Mouse (Mus musculus) neural tube, embryonic 15.5 days (tissue): ENCODE data around the gene Med11. TPM values are rescaled to one million over a fixed set of nuclear protein-coding genes. Genes with fewer than 3 reads are reported as not detected.

Experiments used
- ATAC-seq: fragments of 200-750 bp; cut with Nextera tagmentation; 2 replicates; pipeline ENCODE4 v1.8.0; 2017; ENCODE audit warnings: mild to moderate bottlenecking, moderate TSS enrichment, moderate library complexity; ENCODE audit not compliant: low FRiP score
- H3K27ac ChIP-seq: fragments of 300-500 bp; sonication (generic); replicated peaks from 2 replicates; pipeline ENCODE4 v1.5.1; 2015; ENCODE audit warnings: mild to moderate bottlenecking, inconsistent platforms
- H3K27me3 ChIP-seq: fragments of 300-500 bp; sonication (generic); replicated peaks from 2 replicates; pipeline ENCODE4 v1.6.1; 2015; ENCODE audit warnings: inconsistent platforms
- H3K36me3 ChIP-seq: fragments of 300-500 bp; sonication (generic); 2 replicates; pipeline ENCODE4 v1.6.1; 2015; ENCODE audit warnings: inconsistent platforms
- H3K4me1 ChIP-seq: fragments of 300-500 bp; sonication (generic); 2 replicates; pipeline ENCODE4 v1.6.1; 2015; ENCODE audit warnings: inconsistent platforms
- H3K4me2 ChIP-seq: fragments of 300-500 bp; sonication (generic); 2 replicates; pipeline ENCODE4 v1.6.1; 2015; ENCODE audit warnings: inconsistent platforms, mild to moderate bottlenecking, moderate library complexity
- H3K4me3 ChIP-seq: fragments of 300-500 bp; sonication (generic); replicated peaks from 2 replicates; pipeline ENCODE4 v1.5.1; 2015; ENCODE audit warnings: mild to moderate bottlenecking, inconsistent platforms
- H3K9ac ChIP-seq: fragments of 300-500 bp; sonication (generic); replicated peaks from 2 replicates; pipeline ENCODE4 v1.6.1; 2015; ENCODE audit warnings: mild to moderate bottlenecking, inconsistent platforms
- H3K9me3 ChIP-seq: fragments of 300-500 bp; sonication (generic); replicated peaks from 2 replicates; pipeline ENCODE4 v1.6.1; 2016; ENCODE audit warnings: inconsistent platforms
- WGBS: fragments of 180-500 bp; shearing (Covaris S2); methylation state at CpG from one replicate; pipeline ENCODE4 v1.1.7; 2015; ENCODE audit warnings: mixed read lengths; 5-methylcytosine and 5-hydroxymethylcytosine counted together
- microRNA-seq: library from miRNA; unstranded; fragments of <30 nt; microRNA quantifications from one replicate; pipeline ENCODE4, GENCODE M21; 2017
- polyA plus RNA-seq: library from polyadenylated mRNA; unstranded; fragments of >200 nt; fragmentation: Nextera tagmentation; extraction: Ambion mirVana; gene quantifications from 2 replicates; pipeline ENCODE4 v1.2.1, GENCODE M21; 2015

Med11 gene
- polyA plus RNA-seq, 1 experiment from 2014 or later, result 44.4 TPM

DNA sequence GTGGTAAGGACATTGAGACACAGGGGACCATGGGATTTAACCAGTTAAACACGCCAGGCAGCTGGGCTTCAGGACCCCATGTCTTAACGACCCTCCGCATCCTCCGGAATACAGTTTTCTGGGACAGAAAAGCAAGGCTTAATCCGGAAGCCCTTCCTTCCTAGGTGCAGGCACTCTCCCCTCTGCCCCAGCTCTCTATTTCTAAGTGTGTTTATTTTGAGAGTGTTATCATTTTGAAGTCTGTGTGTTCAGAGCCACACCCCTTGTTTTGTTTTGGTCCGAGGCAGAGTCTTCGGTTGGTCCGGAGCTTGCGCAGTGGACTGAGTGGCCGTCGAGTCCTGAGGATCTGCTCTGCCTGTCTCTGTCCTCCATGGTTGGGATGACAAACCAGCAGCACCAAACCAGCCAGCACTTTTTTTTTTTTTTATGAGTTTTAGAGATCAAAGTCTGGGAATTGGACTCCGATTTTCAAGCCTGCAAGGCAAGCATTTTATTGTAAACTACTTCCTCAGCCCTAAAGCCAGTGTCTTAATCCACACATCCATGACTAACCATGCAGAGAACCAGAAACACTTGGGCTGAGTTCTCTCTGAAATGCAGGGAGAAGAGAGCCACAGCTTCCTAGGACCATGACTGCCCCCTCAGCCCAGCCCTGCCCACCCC is 23.3 kb downstream of the Med11 start:
- Histone ChIP-seq H3K27me3 (no peaks in the 10 kb centered on the region), H3K4me3 (no peak overlapping the region), H3K9me3 (no peaks in the 10 kb centered on the region), H3K4me2 (no peak overlapping the region), H3K27ac (no peak overlapping the region), H3K9ac (no peak overlapping the region), H3K36me3 (no peaks in the 10 kb centered on the region), H3K4me1 (no peaks in the 10 kb centered on the region)
- WGBS, result 83% methylated on average over 12 of the region's 12 CpGs
- no peak for ATAC-seq

DNA sequence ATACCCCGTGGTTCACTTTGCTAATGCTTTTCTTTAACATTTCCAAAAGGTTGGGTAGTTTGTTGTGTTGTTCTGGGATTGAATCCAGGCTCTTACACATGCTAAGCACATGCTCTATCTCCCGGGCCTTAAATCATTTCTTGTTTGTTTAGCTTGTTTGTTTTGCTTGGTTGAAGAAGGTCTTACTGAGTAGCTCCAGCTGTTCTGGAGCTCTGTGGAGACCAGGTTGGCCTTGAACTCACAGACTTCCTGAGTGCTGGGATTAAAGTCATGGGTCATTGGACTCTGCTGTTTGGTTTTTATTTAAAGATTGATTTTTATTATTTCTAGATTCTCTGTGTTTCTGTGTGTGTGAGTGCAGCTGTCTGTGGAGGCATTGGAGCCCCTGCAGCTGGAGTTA is 33.8 kb downstream of the Med11 start:
- Histone ChIP-seq H3K27me3 (no peaks in the 10 kb centered on the region), H3K36me3 (no peaks in the 10 kb centered on the region), H3K9ac (no peak overlapping the region), H3K9me3 (no peaks in the 10 kb centered on the region), H3K4me1 (no peaks in the 10 kb centered on the region), H3K4me2 (no peak overlapping the region), H3K4me3 (no peak overlapping the region), H3K27ac (no peak overlapping the region)
- WGBS, result 77% methylated on average over 2 of the region's 2 CpGs
- no peak for ATAC-seq

DNA sequence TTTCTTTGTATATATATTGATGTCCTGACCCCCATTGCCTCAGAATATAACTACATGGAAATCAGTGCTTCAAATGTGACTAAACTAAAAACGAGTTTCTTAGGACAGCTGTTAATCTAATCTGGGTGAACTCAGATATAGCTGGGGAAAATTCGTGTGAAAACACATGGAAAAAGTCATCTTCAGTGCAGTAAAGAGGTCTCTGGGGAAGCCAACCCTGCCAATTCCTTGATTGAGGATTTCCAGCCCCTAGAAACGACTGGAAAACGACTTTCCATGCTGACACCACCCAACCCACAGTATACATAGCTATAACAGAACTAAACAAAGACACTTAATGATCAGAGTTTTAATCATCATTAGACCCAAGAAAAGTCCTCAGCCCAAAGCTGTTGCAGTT is 36.1 kb downstream of the Med11 start:
- Histone ChIP-seq H3K36me3 (no peaks in the 10 kb centered on the region), H3K4me2 (no peak overlapping the region), H3K4me1 (no peaks in the 10 kb centered on the region)

DNA sequence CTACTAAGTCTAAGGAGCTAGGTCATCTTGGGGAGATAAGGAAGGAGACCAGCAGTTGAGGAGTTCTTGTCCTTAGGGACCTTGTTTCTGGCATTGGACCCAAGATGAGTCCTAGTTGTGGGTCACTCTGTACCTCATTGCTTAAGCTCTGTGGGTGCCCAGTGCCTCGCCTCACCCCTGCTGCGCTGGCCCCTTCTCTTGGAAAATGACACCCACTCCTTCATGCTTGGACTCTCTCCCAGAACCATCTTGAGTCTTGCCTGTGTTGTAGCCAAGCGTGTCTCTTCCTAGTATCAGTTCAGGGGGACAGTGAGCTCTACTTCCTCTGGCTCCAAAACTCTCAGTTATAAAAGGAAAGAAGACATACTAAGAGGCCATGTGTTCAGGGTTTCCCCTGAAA is 37.4 kb downstream of the Med11 start:
- Histone ChIP-seq H3K36me3 (no peaks in the 10 kb centered on the region), H3K4me3 (no peak overlapping the region), H3K27me3 (no peaks in the 10 kb centered on the region), H3K9ac (no peak overlapping the region), H3K9me3 (no peaks in the 10 kb centered on the region), H3K4me1 (no peaks in the 10 kb centered on the region), H3K4me2 (no peak overlapping the region), H3K27ac (no peak overlapping the region)
- ATAC-seq, result no peak
- WGBS, result 91% methylated on average over 3 of the region's 3 CpGs

More for the DNA sequence above, 36.1 kb downstream of the Med11 start:
- Histone ChIP-seq H3K27ac (no peak overlapping the region), H3K9ac (no peak overlapping the region), H3K27me3 (no peaks in the 10 kb centered on the region), H3K9me3 (no peaks in the 10 kb centered on the region), H3K4me3 (no peak overlapping the region)
- WGBS, result 38% methylated on average over 4 of the region's 4 CpGs
- no peak for ATAC-seq

DNA sequence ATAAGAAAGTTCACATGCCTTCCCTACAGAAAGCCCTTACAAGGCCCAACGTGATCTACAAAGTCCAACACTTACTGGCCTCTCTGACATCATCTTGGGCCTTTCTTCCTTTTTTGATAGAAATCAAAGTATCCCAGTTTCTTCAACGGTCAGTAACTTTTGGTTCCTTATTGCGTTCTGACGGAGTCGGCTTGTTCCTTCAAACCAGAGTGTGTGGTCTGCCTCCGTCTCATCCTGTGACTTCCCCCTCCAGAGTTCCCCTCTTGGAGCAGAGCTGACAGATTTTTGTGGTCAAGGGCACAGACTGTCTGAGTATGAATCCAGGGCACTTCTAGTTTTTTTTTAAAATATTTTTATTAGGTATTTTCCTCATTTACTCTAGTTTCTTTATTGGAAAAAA is 38.0 kb downstream of the Med11 start:
- Histone ChIP-seq H3K4me2 (no peak overlapping the region), H3K27ac (no peak overlapping the region), H3K9ac (no peak overlapping the region), H3K9me3 (no peaks in the 10 kb centered on the region), H3K27me3 (no peaks in the 10 kb centered on the region), H3K4me1 (no peaks in the 10 kb centered on the region), H3K4me3 (no peak overlapping the region), H3K36me3 (no peaks in the 10 kb centered on the region)
- no peak for ATAC-seq
- 86% methylated on average over 6 of the region's 6 CpGs for WGBS

DNA sequence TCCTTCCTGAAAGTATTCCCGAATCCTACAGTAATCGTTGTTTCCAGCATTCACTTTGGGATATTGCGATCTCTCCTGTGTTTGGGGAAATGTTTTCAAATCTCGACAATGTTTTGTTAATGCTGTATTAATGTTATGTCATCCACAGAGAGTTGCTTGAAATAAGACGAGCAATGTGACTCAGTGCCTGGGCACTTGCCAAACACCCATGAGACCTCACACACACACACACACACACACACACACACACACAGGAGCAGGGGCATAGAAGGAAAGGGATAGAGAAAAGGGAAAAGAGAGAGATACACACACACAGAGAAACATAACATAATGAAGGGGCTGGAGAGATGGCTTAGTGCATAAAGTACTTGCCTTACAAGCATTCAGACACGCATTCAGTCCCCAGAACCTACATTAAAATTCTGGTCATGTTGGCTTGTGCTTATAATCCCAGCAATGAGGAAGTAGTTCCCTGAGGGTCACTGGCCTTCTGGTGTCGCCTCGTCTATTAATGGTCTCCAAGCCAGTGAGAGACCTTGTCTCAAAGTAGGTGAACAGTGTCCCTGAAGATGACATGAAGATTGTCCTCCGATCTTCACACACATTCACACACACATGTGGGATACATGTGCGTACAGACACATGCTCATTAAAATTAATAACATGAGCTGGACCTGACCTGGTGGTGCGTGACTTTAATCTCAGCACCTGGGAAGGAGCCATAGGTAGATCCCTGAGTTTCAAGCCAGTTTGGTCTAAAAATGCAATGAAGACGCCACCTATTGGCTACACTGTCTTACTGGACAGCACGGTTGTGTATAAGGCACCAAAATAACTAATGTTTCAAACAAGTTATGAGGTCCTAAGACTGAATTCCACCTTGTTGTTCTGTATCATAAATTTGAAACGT is 48.1 kb downstream of the Med11 start:
- H3K27ac ChIP-seq, result no peak overlapping the region
- ATAC-seq, result no peak
- 0 out of 2 replicates have a peak, but pooled peaks cover 2% of the 10 kb centered on the region for H3K27me3 ChIP-seq
- H3K4me3 ChIP-seq, result no peak overlapping the region
- 73% methylated on average over 14 of the region's 14 CpGs for WGBS
- H3K9me3 ChIP-seq, result no peaks in the 10 kb centered on the region
- H3K36me3 ChIP-seq, result no peaks in the 10 kb centered on the region
- H3K4me2 ChIP-seq, result no peak overlapping the region
- no peak overlapping the region for H3K9ac ChIP-seq
- no peaks in the 10 kb centered on the region for H3K4me1 ChIP-seq

DNA sequence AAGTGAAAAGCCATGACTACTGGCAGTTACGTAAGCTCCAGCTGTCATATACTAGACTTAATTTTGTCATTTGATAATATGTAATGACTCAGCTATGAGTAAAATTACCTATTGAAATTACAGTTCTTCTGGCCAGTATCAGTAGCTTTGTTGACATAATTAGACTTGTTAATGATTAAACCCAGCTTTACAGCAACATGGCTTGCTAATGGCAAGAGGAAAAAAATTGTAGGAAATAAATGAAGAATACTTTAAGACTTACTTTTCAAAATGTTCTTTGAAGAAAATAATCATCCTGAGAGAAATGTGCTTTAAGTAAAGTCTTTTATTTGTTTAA is 48.7 kb downstream of the Med11 start:
- Histone ChIP-seq H3K9me3 (no peaks in the 10 kb centered on the region), H3K4me1 (no peaks in the 10 kb centered on the region), H3K27ac (no peak overlapping the region), H3K27me3 (0 out of 2 replicates have a peak, but pooled peaks cover 6% of the 10 kb centered on the region), H3K36me3 (no peaks in the 10 kb centered on the region), H3K9ac (no peak overlapping the region), H3K4me2 (no peak overlapping the region), H3K4me3 (no peak overlapping the region)
- 92% methylated on average over 1 of the region's 1 CpGs for WGBS
- no peak for ATAC-seq

DNA sequence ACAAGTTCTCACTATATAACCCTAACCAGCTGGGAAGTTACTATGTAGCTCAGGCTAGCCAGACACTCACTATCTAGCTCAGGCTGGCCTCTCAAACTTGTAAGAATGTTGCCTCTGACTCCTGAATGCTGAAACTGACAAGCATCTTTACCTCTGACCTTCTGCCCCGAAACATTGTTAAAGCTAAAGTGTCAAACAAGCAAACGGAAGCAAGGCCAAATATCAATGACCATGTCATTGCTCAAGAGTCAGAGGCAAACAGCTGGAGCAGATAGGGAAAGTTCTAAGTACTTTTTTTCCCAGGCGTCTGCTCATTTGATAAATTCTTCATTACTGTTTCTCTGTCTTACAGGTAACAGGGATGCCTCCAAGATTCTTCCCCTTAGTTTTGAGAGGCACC is 50.3 kb downstream of the Med11 start:
- Histone ChIP-seq H3K27me3 (0 out of 2 replicates have a peak, but pooled peaks cover 6% of the 10 kb centered on the region), H3K4me2 (no peak overlapping the region), H3K9ac (no peak overlapping the region), H3K27ac (no peak overlapping the region), H3K4me1 (no peaks in the 10 kb centered on the region), H3K36me3 (no peaks in the 10 kb centered on the region), H3K4me3 (no peak overlapping the region), H3K9me3 (no peaks in the 10 kb centered on the region)
- ATAC-seq, result no peak
- WGBS, result 85% methylated on average over 3 of the region's 3 CpGs

Small RNA genes within 50 kb of the gene (microRNA-seq; reads per million reads assigned to microRNA genes)
- not detected for gene Mir7115

Other genes starting within 250 kb of the Med11 start
- 6.3 and 7.3 TPM in 2 replicates for gene Slc16a11, start 239.2 kb upstream of the Med11 start, polyA plus RNA-seq
- 12.4 and 14.3 TPM in 2 replicates for gene Slc16a13, start 230.9 kb upstream of the Med11 start, polyA plus RNA-seq
- 5.2 and 6.6 TPM in 2 replicates for gene Bcl6b, start 222.1 kb upstream of the Med11 start, polyA plus RNA-seq
- gene 0610010K14Rik, start 214.0 kb upstream of the Med11 start, polyA plus RNA-seq, result 153 and 167 TPM in 2 replicates
- gene Gm21988, start 212.1 kb upstream of the Med11 start, polyA plus RNA-seq, result 13.1 and 16.0 TPM in 2 replicates
- 384 and 458 TPM in 2 replicates for gene Rnasek, start 212.1 kb upstream of the Med11 start, polyA plus RNA-seq
- gene Alox12, start 196.6 kb upstream of the Med11 start, polyA plus RNA-seq, result 2.1 and 2.7 TPM in 2 replicates
- gene Alox12e, start 129.3 kb upstream of the Med11 start, polyA plus RNA-seq, result 5.9 TPM in 1 of 2 replicates, not detected in the other
- 1.2 TPM in 1 of 2 replicates, not detected in the other for gene Alox15, start 99.9 kb upstream of the Med11 start, polyA plus RNA-seq
- 29.7 and 33.0 TPM in 2 replicates for gene Pelp1, start 41.9 kb upstream of the Med11 start, polyA plus RNA-seq
- gene Arrb2, start 19.3 kb upstream of the Med11 start, polyA plus RNA-seq, result 53.6 and 59.7 TPM in 2 replicates
- gene Zmynd15, start 7.5 kb downstream of the Med11 start, polyA plus RNA-seq, result 0.60 and 1.0 TPM in 2 replicates
- 7.4 and 8.5 TPM in 2 replicates for gene Cxcl16, start 8.1 kb downstream of the Med11 start, polyA plus RNA-seq
- gene Tm4sf5, start 53.3 kb downstream of the Med11 start, polyA plus RNA-seq, result 1.5 and 6.4 TPM in 2 replicates
- gene Vmo1, start 62.7 kb downstream of the Med11 start, polyA plus RNA-seq, result 0.32 and 0.96 TPM in 2 replicates
- gene Gltpd2, start 67.3 kb downstream of the Med11 start, polyA plus RNA-seq, result 0.15 and 0.41 TPM in 2 replicates
- gene Psmb6, start 73.4 kb downstream of the Med11 start, polyA plus RNA-seq, result 756 and 815 TPM in 2 replicates
- gene Gm40193, start 81.0 kb downstream of the Med11 start, polyA plus RNA-seq, result not detected in 2 replicates
- 16.1 and 18.1 TPM in 2 replicates for gene Pld2, start 88.1 kb downstream of the Med11 start, polyA plus RNA-seq
- gene Mink1, start 111.0 kb downstream of the Med11 start, polyA plus RNA-seq, result 15.0 and 16.6 TPM in 2 replicates
- gene 4930544D05Rik, start 163.9 kb downstream of the Med11 start, polyA plus RNA-seq, result not detected in 2 replicates
- gene Chrne, start 167.3 kb downstream of the Med11 start, polyA plus RNA-seq, result 0.23 and 0.40 TPM in 2 replicates
- gene Gp1ba, start 187.2 kb downstream of the Med11 start, polyA plus RNA-seq, result 0.15 TPM in 2 replicates
- gene Rnf167, start 195.3 kb downstream of the Med11 start, polyA plus RNA-seq, result 100 and 109 TPM in 2 replicates
- gene Slc25a11, start 195.6 kb downstream of the Med11 start, polyA plus RNA-seq, result 169 and 174 TPM in 2 replicates
- 679 and 994 TPM in 2 replicates for gene Pfn1, start 202.7 kb downstream of the Med11 start, polyA plus RNA-seq
- gene Eno3, start 205.3 kb downstream of the Med11 start, polyA plus RNA-seq, result 12.6 and 17.5 TPM in 2 replicates
- 159 and 165 TPM in 2 replicates for gene Spag7, start 217.5 kb downstream of the Med11 start, polyA plus RNA-seq
- gene Camta2, start 236.2 kb downstream of the Med11 start, polyA plus RNA-seq, result 25.6 and 29.0 TPM in 2 replicates
- 1.2 and 1.4 TPM in 2 replicates for gene Inca1, start 248.2 kb downstream of the Med11 start, polyA plus RNA-seq
- 1.6 and 1.7 TPM in 2 replicates for gene Kif1c, start 248.6 kb downstream of the Med11 start, polyA plus RNA-seq